Comparison of ENCODE assay signal across 12 mouse cellular contexts in genomic region chr13:34826760-34827690, GRCm38 (mm10). TPM values are rescaled to one million over a fixed set of nuclear protein-coding genes. Genes with fewer than 3 reads are reported as not detected.
DNase-seq lines count a peak whose midpoint lies in the region; ATAC-seq and TF ChIP-seq lines count a peak whose summit lies in the region.
"Had no signal": no experiment of that assay in that cellular context is flagged by ENCODE, and none has a peak within 500 bp of the region (broad histone marks: within the 10 kb centered on the region; RNA-seq: fewer than 3 reads in every experiment).

No protein-coding gene starts in this region.

- no peaks in the 10 kb centered on the region for H3K9me3 ChIP-seq in hindbrain, embryonic 12.5 days (replicated peaks)
- H3K9me3 ChIP-seq in hindbrain, embryonic 13.5 days: no peaks in the 10 kb centered on the region
- H3K9me3 ChIP-seq in forebrain, embryonic 12.5 days: no peaks in the 10 kb centered on the region
- H3K9me3 ChIP-seq in liver, embryonic 14.5 days (ENCODE audit: control insufficient read depth, low read length): no peaks in the 10 kb centered on the region
- H3K9me3 ChIP-seq in stomach, embryonic 16.5 days (replicated peaks; ENCODE audit: control insufficient read depth, low read length): no peaks in the 10 kb centered on the region
- H3K9me3 ChIP-seq: heart, embryonic 15.5 days had no signal

- peak overlapping the region; percentile 40 for H3K27ac ChIP-seq in hindbrain, embryonic 12.5 days
- no peak overlapping the region for H3K27ac ChIP-seq in hindbrain, embryonic 13.5 days
- peak overlapping the region; percentile 86 for H3K27ac ChIP-seq in forebrain, embryonic 12.5 days
- peak overlapping the region; percentile 83 for H3K27ac ChIP-seq in liver, embryonic 14.5 days
- H3K27ac ChIP-seq in stomach, embryonic 16.5 days (ENCODE audit: low read length): peak overlapping the region; percentile 50; the same call in 1 of the 2 replicates
- H3K27ac ChIP-seq: heart, embryonic 15.5 days; kidney, postnatal 0 days had no signal

- H3K9ac ChIP-seq in hindbrain, embryonic 12.5 days: no peak overlapping the region
- H3K9ac ChIP-seq in hindbrain, embryonic 13.5 days: no peak overlapping the region
- H3K9ac ChIP-seq in forebrain, embryonic 12.5 days: no peak overlapping the region
- peak overlapping the region; percentile 29; the same call in 1 of the 2 replicates for H3K9ac ChIP-seq in liver, embryonic 14.5 days (replicated peaks)
- H3K9ac ChIP-seq in stomach, embryonic 16.5 days (ENCODE audit: low read length): no peak overlapping the region
- H3K9ac ChIP-seq: heart, embryonic 15.5 days had no signal

- H3K4me2 ChIP-seq in hindbrain, embryonic 12.5 days (replicated peaks): no peak overlapping the region
- H3K4me2 ChIP-seq in hindbrain, embryonic 13.5 days: no peak overlapping the region
- no peak overlapping the region for H3K4me2 ChIP-seq in forebrain, embryonic 12.5 days
- peak overlapping the region; percentile 0 for H3K4me2 ChIP-seq in liver, embryonic 14.5 days (ENCODE audit: low read depth)
- H3K4me2 ChIP-seq in stomach, embryonic 16.5 days (ENCODE audit: low read depth, low read length): no peak overlapping the region
- H3K4me2 ChIP-seq: heart, embryonic 15.5 days had no signal

- no peak for TF ChIP-seq CTCF in liver, embryonic 14.5 days (IDR thresholded peaks at IDR 0.05; ENCODE audit: low read depth)

- no peak for DNase-seq in liver, embryonic 14.5 days (ENCODE audit: low read depth in 3 of 3, low spot score in 3 of 3)
- no peak for DNase-seq in cerebellum, adult 8-10 months
- no peak for DNase-seq in testis, postnatal 14 days (ENCODE audit: low spot score)
- DNase-seq: lung, adult 18-20 months had no signal

- H3K27me3 ChIP-seq in hindbrain, embryonic 12.5 days: no peaks in the 10 kb centered on the region
- no peaks in the 10 kb centered on the region for H3K27me3 ChIP-seq in hindbrain, embryonic 13.5 days
- H3K27me3 ChIP-seq in forebrain, embryonic 12.5 days: no peaks in the 10 kb centered on the region
- no peaks in the 10 kb centered on the region for H3K27me3 ChIP-seq in liver, embryonic 14.5 days (ENCODE audit: control insufficient read depth, insufficient read depth, low read length)
- H3K27me3 ChIP-seq in stomach, embryonic 16.5 days (ENCODE audit: control insufficient read depth, insufficient read depth, low read length): no peaks in the 10 kb centered on the region
- H3K27me3 ChIP-seq: heart, embryonic 15.5 days had no signal

- no peak overlapping the region for H3K4me3 ChIP-seq in hindbrain, embryonic 12.5 days
- H3K4me3 ChIP-seq in hindbrain, embryonic 13.5 days: no peak overlapping the region
- no peak overlapping the region for H3K4me3 ChIP-seq in forebrain, embryonic 12.5 days (replicated peaks)
- no peak overlapping the region for H3K4me3 ChIP-seq in liver, embryonic 14.5 days (ENCODE audit: insufficient read depth in 1 of 2, low read depth in 2 of 2, low read length in 2 of 2)
- no peak overlapping the region for H3K4me3 ChIP-seq in stomach, embryonic 16.5 days (replicated peaks; ENCODE audit: low read length)
- H3K4me3 ChIP-seq: heart, embryonic 15.5 days had no signal

- no peak for TF ChIP-seq EP300 in liver, embryonic 14.5 days (IDR thresholded peaks at IDR 0.05; ENCODE audit: low read depth)

- 74% methylated on average over 3 of the region's 3 CpGs for WGBS in hindbrain, embryonic 12.5 days
- 74% methylated on average over 3 of the region's 3 CpGs for WGBS in hindbrain, embryonic 13.5 days
- 65% methylated on average over 3 of the region's 3 CpGs for WGBS in forebrain, embryonic 12.5 days
- WGBS in liver, embryonic 14.5 days (ENCODE audit: insufficient replicate concordance): 81% methylated on average over 3 of the region's 3 CpGs
- WGBS in stomach, embryonic 16.5 days: 71% methylated on average over 3 of the region's 3 CpGs

- ATAC-seq in hindbrain, embryonic 12.5 days (ENCODE audit: low FRiP score): peak; percentile 88
- ATAC-seq in hindbrain, embryonic 13.5 days (ENCODE audit: low FRiP score): no peak
- peak; percentile 84 for ATAC-seq in forebrain, embryonic 12.5 days (ENCODE audit: low FRiP score)
- no peak for ATAC-seq in liver, embryonic 14.5 days (ENCODE audit: insufficient read depth)
- no peak for ATAC-seq in stomach, embryonic 16.5 days (ENCODE audit: insufficient read depth, low FRiP score)
- ATAC-seq in megakaryocyte-erythroid progenitor cell, adult 5-6 weeks (replicated peaks; ENCODE audit: low FRiP score, low TSS enrichment, poor library complexity, severe bottlenecking): no peak
- ATAC-seq: CD4-positive, CD25-positive, alpha-beta regulatory T cell, adult 4 months had no signal

- H3K4me1 ChIP-seq in hindbrain, embryonic 12.5 days: peaks cover 9% of the 10 kb centered on the region
- H3K4me1 ChIP-seq in hindbrain, embryonic 13.5 days (replicated peaks): peaks cover 4% of the 10 kb centered on the region; the same call in 1 of the 2 replicates
- H3K4me1 ChIP-seq in forebrain, embryonic 12.5 days: peaks cover 27% of the 10 kb centered on the region
- peaks cover 23 to 58% of the 10 kb centered on the region in 2 experiments for H3K4me1 ChIP-seq in liver, embryonic 14.5 days (replicated peaks; ENCODE audit: control insufficient read depth in 2 of 2, insufficient read depth in 2 of 2, low read length in 1 of 2)
- peaks cover 7% of the 10 kb centered on the region; the same call in 1 of the 2 replicates for H3K4me1 ChIP-seq in stomach, embryonic 16.5 days (ENCODE audit: control insufficient read depth, insufficient read depth, low read length)
- H3K4me1 ChIP-seq: heart, embryonic 15.5 days had no signal

- H3K36me3 ChIP-seq in hindbrain, embryonic 12.5 days: no peaks in the 10 kb centered on the region
- no peaks in the 10 kb centered on the region for H3K36me3 ChIP-seq in hindbrain, embryonic 13.5 days
- no peaks in the 10 kb centered on the region for H3K36me3 ChIP-seq in forebrain, embryonic 12.5 days (replicated peaks)
- no peaks in the 10 kb centered on the region for H3K36me3 ChIP-seq in liver, embryonic 14.5 days (replicated peaks; ENCODE audit: control insufficient read depth, insufficient read depth, low read depth)
- H3K36me3 ChIP-seq in stomach, embryonic 16.5 days (ENCODE audit: control insufficient read depth, insufficient read depth, low read length): no peaks in the 10 kb centered on the region
- H3K36me3 ChIP-seq: heart, embryonic 15.5 days had no signal

RNA-seq across cellular contexts. Expression of gene Prpf4b, which starts 48.1 kb away (rescaled TPM):
- 94.8 and 98.1 TPM in 2 replicates for polyA plus RNA-seq in hindbrain, embryonic 12.5 days (2016; fragmentation: Nextera tagmentation; extraction: Ambion mirVana)
- polyA plus RNA-seq in hindbrain, embryonic 13.5 days (2015; fragmentation: Nextera tagmentation; extraction: Ambion mirVana): 73.5 and 82.1 TPM in 2 replicates
- 104 and 108 TPM in 2 replicates for polyA plus RNA-seq in forebrain, embryonic 12.5 days (2016; fragmentation: Nextera tagmentation; extraction: Ambion mirVana)
- polyA plus RNA-seq in liver, embryonic 14.5 days (2012; rRNA removed): 33.7 and 52.4 TPM in 2 replicates
- 37.2 and 43.7 TPM in 2 replicates for polyA plus RNA-seq in liver, embryonic 14.5 days (2014; fragmentation: Nextera tagmentation; extraction: Ambion mirVana)
- 65.7 and 74.3 TPM in 2 replicates for polyA plus RNA-seq in stomach, embryonic 16.5 days (2015; fragmentation: Nextera tagmentation; extraction: Ambion mirVana)
- total RNA-seq in megakaryocyte-erythroid progenitor cell, adult 5-6 weeks (2014; fragmentation: Nextera tagmentation): 173 and 238 TPM in 2 replicates
- 269 and 276 TPM in 2 replicates for total RNA-seq in megakaryocyte-erythroid progenitor cell, adult 5-6 weeks (2017)

Comparison
In these comparisons a context has a peak if more than half of its experiments do, and no peak if none do; other contexts are left out.
1. ATAC-seq: peak in hindbrain, embryonic 12.5 days (single experiment) and forebrain, embryonic 12.5 days (single experiment); none in hindbrain, embryonic 13.5 days (single experiment), liver, embryonic 14.5 days (single experiment), stomach, embryonic 16.5 days (single experiment) and megakaryocyte-erythroid progenitor cell, adult 5-6 weeks (single experiment).